ENCODE assay signal across 9 mouse cellular contexts in the genomic region with DNA sequence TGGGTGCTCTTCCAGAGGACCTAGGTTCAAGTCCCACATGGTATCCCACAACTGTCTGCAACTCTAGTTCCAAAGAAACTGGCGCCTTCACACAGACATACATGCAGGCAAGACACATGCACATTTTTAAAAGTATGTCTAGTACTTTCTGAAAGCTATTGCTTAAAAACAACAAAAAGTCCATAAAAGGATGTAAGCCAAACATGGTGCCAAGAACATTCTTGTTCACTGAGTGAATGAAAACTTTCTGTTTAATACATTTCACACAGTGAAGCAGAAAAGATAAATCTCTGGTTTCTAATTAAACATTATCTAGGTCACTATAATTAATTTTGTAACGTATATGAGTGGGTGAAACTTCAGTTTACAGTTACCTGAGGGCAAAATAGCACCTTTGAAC.
"Had no signal": no experiment of that assay in that cellular context is flagged by ENCODE, and none has a peak within 500 bp of the region (broad histone marks: within the 10 kb centered on the region; RNA-seq: fewer than 3 reads in every experiment).

No protein-coding gene starts in this region.

- H3K9me3 ChIP-seq: limb, embryonic 13.5 days; liver, embryonic 15.5 days; midbrain, embryonic 13.5 days had no signal

- H3K4me3 ChIP-seq: limb, embryonic 13.5 days; liver, embryonic 15.5 days; midbrain, embryonic 13.5 days had no signal

- ATAC-seq: midbrain, embryonic 13.5 days had no signal

- DNase-seq: kidney, adult 18-20 months; kidney, postnatal 10 days; left cerebral cortex, postnatal 4 days; right cerebral cortex, postnatal 14 days; thymus, adult 2 months; thymus, postnatal 25 days had no signal

- H3K27me3 ChIP-seq: limb, embryonic 13.5 days; liver, embryonic 15.5 days; midbrain, embryonic 13.5 days had no signal

- H3K4me1 ChIP-seq: liver, embryonic 15.5 days; midbrain, embryonic 13.5 days had no signal

- H3K27ac ChIP-seq: limb, embryonic 13.5 days; liver, embryonic 15.5 days; midbrain, embryonic 13.5 days had no signal

- H3K36me3 ChIP-seq: midbrain, embryonic 13.5 days had no signal

- H3K9ac ChIP-seq: limb, embryonic 13.5 days; liver, embryonic 15.5 days; midbrain, embryonic 13.5 days had no signal

- H3K4me2 ChIP-seq: limb, embryonic 13.5 days; liver, embryonic 15.5 days; midbrain, embryonic 13.5 days had no signal
